Mouse (Mus musculus): Measurements from ENCODE around the gene Mpped2.

DNA sequence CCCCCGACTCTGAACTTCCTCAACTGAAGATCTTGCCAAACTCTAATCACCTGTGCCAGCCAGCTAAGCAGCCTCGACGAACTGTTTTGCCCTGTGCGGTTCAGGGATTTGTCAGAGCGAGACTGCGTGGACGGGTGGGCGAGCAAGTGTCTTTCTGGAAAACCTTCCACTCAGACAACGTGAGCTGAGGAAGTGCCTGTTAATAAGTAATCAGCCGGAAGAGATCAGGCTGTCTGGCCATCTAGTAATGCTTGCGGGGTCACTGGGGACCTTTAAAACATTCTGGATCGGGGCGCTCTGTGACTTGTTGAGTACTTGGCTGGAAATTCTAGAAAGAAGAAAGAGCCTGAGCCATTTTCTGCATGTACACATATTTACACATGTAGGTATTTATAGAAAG is 162.1 kb downstream of the Mpped2 start:
- TF ChIP-seq CTCF (IDR thresholded peaks at IDR 0.05; ENCODE audit: low read depth, low read length): no peak
- TF ChIP-seq POLR2A (IDR thresholded peaks at IDR 0.05; ENCODE audit: extremely low read depth, insufficient read depth, low read length): no peak

Data from liver, adult 2 months (tissue).